Mouse (Mus musculus): ENCODE data around the gene Crhbp.

DNA sequence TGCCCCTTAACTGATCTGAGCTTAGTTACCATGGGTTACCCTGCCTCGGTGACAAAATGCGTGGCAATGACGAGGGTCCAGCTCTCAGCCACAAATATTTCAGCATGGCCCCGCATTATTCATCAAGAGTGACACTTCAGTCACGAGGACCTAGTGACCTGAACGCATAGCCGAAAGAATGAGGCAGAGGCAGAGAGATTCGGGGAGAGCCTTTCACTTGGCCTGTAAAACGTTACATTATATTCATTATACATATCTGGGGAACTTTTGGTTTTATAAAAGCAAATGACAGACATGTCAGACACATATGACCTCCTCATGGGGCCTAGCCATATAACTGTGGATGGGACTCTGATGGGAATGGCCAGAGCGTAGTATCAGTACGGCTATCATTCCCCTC lies at the start of gene Crhbp:
- no peak for TF ChIP-seq POLR2A (IDR thresholded peaks at IDR 0.05; ENCODE audit: extremely low read depth, insufficient read depth, low read length)
- no peak for TF ChIP-seq CTCF (IDR thresholded peaks at IDR 0.05; ENCODE audit: extremely low read depth, insufficient read depth, low read length)
